Mouse (Mus musculus): Measurements from ENCODE around the gene Npas3.

The Npas3 gene

DNA sequence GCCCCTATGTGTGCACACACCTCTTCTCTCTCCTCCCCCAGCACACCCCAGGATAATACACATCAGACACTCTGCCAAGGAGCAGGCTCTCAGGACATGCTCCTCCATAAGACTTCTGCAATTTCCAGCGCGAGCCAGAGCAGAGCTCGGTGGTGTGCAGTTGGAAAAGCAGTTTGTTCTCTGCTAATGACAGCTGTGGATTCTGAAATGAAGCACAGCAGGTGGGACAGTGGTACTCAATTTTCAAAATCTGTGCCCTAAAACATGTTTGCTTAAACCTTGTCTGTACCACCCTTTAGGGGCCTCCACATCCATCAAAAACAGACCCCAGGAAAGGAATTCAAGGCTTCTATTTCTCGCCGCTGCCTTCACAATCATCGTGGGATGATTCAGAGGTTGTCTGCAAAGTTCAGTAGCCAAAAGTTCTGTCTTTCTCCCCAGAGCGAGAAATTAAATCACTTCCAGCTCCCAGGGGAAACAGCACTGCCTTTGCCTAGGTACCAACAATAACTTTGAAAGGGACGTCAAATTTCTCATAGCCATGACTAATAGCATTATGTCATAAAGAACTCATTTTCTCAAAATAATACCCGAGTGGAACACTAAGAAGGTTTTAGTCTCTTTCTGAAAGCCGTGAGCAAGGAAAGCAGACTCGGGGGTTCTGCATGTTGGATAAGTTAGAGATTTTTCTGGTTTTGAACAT lies 533.5 kb downstream of the Npas3 start:
- no peak for DNase-seq (ENCODE audit: extremely low spot score, low spot score)

DNA sequence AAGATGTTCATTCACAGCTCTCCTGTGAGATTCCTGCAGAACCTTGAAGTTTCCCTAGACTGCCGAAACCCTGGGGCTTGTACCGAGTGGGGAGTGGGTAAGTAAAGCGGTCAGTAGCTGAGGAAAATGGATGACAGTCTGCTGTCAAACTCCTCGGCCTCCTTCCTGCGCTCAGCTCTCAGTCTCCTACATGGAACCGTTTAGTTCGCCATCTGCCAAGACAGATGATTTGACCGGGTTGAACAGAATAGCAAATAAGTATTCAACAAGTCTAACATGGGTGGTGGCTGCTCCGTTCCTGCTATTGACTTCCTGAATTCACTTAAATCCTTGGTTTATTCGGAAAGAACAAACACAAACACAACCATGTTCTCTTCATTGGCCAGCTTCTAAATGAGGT lies 541.0 kb downstream of the Npas3 start:
- no peak for DNase-seq (ENCODE audit: extremely low spot score, low spot score)

DNA sequence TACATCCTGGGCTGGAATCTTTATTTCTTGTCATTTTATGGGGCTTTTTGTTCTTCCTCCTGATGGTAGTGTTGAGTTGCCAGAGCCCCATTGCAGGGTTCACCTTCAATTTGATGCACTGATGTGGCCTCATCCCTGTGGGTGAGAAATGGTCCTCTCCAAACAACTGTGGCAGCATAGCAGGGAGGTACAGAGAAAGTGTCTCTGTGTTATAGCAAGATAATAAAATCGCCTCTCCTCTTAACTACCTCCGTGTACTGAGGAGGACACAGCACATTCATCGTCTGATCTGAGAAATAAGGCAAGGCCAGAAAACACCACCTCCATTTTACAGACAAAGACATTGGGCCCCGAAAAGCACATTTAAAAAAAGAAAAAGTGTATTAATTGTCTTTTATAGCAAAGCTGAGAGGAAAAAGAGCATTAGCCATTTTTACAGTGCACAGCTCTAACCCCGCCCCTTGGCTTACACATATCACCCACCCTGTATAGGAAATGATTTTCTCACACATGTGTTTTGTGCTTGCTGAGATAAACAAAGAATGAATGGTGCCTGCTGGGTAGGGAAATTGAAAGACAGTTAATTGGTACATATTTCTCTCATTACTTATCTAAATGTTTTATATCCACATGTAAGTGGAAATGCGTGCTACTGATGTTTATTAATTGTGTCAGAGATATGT lies 546.4 kb downstream of the Npas3 start:
- DNase-seq (ENCODE audit: extremely low spot score, low spot score), result no peak

DNA sequence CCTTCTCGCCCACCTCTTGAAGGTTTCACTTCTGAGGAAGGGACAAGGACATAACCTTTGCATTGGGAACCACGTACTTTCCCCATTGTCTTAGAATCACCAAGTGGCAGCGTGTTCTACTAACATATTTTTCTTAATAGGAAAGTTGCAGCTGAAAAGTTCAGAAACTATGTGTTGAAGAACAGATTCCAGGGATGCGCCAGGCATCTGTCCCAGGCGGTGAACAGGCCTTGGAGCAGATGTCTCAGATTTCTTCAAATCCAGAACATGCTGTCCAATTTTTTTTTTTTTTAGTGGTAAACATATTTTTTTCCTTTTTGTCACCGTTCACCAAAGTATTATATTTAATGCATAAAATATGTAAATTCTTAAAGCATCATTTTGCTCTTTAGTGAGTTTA lies 553.4 kb downstream of the Npas3 start:
- DNase-seq (ENCODE audit: extremely low spot score, low spot score), result no peak

DNA sequence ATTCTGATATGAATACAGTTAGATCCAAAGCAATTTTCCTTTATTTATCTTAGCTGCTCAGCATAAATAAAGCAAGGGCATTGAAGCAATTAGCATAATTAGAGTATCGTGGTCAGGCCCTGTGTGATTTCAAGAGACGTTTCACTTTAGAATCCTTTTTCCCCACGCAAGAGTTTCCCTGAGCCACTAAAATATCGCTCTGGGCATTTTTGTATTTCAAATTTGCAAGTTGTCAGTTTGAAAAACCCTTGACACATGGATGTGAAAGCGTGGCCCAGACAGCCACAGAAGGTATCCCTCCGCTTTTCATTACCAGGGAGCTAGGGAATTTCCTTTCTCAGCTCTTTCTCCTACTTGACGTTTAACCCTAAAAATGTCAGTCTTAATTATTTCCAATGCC lies 553.9 kb downstream of the Npas3 start:
- DNase-seq (ENCODE audit: extremely low spot score, low spot score), result no peak

DNA sequence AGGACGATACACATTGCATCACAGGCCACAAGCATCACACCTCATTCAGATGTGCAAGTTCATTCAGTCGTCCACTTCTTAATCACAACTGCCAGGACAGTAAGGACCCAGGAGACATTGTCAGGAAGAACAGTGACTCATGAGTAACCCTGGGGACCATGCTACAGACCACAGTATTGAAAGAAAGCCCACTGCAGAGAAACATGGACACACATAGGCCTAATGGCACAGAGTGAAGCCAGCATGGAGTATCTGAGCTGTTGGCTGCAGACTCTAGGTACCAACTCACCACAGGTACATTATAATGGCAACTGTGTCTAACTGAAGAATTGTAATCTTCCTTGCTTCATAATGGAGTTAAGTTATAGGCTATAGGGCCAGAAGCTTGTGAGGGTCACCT lies 561.6 kb downstream of the Npas3 start:
- no peak for DNase-seq (ENCODE audit: extremely low spot score, low spot score)

DNA sequence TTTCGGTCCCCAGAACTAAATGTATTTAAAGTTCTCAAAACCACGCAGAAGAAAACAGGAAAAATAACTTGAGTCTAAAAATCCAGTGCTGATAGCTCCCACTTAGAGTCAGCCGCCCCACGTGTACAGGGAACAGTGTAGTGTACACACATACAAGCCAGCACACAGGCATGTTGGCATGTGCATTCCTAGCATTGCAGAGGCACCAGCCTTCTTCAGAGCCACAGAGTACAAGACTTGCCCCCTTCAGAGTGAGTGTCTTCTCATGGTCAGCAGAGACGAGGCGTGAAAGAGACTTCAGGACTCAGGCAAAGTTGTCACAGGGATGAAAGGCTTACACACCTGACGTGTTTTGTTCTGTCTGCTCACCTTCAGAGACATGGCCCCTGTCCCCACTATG lies 565.8 kb downstream of the Npas3 start:
- no peak for DNase-seq (ENCODE audit: extremely low spot score, low spot score)

DNA sequence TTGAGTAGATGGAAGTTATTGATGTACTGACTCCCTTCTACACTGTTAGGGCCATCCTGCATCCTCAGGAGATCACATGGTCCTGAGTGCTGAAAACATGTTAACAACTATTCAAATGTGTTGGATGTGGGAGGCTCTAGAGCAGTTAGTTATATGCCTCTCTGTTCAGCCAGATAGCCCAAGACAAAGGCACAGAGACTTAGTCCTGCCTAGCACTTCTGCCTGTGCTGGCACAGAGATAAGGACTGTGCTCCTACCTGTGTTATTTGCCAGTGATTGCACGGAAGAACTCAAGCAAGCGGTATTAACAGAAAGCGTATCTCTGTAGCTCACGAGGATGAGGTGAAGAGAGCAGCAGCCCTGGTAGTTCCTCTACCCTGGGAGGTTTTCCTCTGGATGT lies 571.5 kb downstream of the Npas3 start:
- DNase-seq (ENCODE audit: extremely low spot score, low spot score), result no peak

DNA sequence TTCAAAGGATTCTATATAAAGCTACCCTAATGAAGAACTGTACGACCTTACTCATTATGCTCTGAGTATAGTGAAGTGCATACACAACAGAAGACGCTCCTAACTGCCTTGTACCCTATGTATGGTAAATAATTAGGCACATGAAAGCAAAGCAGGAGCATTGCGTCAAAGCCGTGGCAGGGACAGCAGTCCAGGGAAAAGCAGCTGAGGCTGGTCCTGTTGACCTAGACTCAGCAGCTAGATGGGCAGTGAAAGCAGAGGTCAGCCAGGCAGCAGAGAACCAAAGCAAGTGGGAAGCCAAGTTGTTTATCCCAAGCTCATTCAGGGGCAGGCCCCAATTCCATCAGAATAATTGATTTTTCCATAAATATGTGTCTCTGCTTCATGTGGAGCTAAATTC lies 574.4 kb downstream of the Npas3 start:
- DNase-seq (ENCODE audit: extremely low spot score, low spot score), result no peak

DNA sequence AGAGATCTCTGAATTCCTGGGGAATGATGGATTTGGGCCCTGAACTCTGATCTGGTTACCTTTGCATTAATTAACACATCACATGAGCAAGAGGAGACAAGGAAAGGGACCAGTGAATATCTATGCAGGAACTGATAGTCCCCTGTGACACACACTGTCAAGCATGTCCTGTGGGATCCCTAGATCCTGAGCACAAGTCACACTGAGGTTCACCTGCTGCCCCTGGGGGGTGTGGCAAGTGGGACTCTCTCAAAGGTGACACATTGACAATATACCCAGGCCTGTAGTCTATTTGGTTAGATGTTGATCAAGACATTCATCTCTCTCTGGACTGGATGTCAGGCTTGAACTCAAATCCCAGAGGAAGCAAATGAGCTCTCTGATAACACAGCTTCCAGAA lies 576.8 kb downstream of the Npas3 start:
- DNase-seq (ENCODE audit: extremely low spot score, low spot score), result no peak

DNA sequence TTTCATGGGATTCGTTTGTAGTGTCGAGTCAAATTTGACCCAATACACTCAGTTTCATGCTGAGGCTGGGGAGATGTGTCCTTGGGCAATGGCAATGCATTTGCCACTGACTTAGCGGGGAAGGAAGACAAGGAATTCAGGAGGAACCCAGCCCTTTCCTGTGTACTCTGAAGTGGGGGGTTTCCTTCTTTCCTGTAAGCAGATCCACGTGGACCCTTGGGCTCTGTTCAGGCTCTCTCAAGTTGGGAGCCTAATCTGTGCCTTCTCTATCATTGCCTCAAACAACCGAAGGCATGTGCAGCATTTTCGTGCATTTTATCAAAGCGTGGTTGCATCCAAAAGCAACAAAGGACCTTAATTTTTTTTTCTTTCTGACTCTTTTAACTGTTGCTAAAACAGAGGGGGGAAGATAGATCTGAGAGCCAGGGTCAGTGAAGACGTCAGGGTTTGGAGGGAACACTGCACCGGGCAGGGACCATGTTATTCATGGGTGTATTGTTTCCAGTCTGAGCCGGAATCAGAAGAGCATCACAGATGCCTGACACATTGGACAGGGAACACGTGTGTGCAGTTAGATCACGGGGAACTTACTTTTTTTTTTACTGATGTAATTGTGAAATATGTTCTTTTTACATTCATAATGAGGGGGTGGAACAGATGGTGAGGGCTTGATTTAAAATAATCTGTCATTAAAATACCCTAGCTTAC lies 577.6 kb downstream of the Npas3 start:
- no peak for DNase-seq (ENCODE audit: extremely low spot score, low spot score)

DNA sequence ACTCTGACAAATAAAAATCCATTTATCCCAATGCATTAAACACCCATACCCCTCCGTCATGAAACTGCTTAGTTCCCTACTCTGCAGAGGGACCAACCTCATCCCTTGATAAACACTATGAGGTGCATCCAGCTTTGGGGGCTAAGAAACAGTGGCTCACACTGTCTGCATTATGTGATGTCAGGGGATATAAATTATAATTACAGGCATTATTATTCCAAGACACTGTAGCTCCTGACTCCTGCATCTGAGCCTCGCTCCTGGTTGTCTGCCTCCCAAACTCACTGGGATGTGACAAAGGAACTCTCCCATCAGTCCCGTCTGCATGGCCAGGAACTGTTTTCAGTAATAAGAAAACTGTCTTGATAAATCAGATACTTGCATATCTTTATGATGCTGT lies 578.3 kb downstream of the Npas3 start:
- DNase-seq (ENCODE audit: extremely low spot score, low spot score), result no peak

DNA sequence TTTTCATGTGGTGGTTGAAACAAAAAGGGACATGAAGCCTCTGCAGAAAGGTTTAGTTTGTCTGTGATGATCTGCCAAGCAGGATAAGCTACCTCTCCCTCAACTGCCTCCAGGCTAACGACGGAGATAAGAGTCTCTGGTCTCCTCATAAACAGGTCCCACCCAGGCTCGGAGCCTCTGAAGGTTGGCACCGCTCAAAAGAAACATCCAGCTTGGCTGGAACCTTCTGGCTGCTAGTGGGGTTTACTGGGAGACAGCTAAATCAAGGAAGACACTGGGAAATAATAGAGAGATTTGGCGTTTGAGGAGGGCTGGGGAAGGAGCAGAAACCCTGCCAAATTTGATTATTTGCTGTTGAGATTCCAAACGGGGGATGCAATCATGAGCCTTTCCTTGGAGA lies 584.1 kb downstream of the Npas3 start:
- no peak for DNase-seq (ENCODE audit: extremely low spot score, low spot score)

DNA sequence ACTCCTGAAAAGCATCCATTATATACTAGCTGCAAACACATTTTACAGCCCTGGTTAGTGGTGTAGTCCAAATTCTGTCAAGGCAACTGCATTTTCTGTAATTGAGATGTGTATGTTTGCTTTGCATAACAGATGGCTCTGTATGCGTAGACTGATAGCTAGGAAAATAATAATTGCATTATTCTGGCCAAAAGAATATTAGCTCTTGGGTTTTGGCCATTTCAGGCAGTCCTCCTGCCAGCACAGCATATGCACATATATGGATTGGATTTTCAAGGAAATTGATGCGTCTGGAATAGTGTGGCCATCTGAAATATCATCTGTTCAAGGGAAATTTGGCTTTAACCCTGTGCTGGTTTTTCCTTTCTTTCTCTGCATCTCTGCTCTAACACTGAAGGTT lies 584.9 kb downstream of the Npas3 start:
- no peak for DNase-seq (ENCODE audit: extremely low spot score, low spot score)

DNA sequence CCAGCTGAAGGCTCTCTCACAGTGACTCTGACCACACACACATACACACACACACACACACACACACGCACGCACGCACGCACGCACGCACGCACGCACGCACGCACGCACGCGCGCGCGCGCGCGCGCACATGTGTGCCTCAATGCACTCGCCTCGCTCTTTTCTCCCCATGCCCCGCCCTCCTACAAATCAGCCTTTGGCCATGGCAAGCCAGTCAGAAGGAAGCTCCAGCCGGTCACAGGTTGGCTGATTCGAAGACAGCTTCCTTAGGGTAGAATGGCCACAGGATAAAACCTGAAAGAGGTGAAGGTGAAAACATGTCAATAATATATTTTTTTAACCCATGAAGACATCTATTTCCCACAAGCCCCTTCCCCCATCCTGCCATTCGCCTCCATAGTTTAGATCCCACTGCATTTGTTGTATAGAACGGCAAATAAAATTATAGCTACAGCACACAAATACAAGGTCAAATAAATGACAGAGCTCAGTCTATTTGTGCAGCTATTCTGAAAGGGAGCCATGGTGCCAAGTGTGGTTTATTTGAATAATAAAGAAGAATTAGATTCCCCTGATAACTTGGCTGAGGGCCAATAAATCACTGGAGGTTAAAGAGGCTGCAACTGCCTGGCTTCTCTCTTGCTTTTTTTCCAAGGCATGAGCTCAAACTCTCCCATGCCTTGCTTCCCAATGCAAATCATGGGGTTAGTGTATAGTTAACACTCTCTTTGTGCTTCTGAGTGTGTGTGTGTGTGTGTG lies 587.7 kb downstream of the Npas3 start:
- no peak for DNase-seq (ENCODE audit: extremely low spot score, low spot score)

DNA sequence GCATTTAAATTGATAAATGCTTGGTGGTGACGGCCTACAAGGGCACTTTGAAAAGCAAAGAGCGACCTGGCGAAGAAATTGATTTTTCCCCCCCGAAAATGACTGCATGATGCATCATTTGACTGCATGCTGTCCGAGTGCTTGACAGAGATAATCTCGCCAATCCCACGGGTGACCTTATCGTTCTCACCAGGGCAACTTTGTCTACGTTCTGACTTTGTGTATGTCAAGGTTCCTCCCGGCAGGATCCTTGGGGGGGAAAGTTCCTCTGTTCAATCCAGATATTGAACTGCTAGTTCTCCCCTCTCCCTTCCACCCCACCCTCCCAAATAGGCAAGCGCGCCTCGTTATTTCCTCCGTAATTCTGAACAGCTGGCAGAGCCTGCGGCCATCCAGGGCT lies 588.9 kb downstream of the Npas3 start:
- no peak for DNase-seq (ENCODE audit: extremely low spot score, low spot score)

DNA sequence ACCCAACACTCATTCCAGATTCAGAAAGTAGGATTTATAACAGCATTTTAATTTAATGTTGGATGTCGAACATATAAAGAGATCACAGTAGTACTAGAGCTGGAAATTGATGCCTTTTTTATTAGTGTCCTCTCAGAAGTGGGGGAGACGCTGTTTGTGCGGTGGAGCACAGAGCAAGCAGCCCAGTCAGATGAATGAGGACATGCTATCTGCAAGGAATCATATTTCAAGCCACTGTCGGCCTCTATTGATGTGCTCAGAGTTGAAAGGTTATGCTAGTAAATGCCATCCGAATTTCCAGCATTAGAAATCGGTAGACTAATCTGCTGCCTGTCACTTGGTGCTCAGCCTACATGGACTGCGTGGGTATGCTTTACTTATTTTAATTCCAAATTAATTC lies 590.1 kb downstream of the Npas3 start:
- no peak for DNase-seq (ENCODE audit: extremely low spot score, low spot score)

DNA sequence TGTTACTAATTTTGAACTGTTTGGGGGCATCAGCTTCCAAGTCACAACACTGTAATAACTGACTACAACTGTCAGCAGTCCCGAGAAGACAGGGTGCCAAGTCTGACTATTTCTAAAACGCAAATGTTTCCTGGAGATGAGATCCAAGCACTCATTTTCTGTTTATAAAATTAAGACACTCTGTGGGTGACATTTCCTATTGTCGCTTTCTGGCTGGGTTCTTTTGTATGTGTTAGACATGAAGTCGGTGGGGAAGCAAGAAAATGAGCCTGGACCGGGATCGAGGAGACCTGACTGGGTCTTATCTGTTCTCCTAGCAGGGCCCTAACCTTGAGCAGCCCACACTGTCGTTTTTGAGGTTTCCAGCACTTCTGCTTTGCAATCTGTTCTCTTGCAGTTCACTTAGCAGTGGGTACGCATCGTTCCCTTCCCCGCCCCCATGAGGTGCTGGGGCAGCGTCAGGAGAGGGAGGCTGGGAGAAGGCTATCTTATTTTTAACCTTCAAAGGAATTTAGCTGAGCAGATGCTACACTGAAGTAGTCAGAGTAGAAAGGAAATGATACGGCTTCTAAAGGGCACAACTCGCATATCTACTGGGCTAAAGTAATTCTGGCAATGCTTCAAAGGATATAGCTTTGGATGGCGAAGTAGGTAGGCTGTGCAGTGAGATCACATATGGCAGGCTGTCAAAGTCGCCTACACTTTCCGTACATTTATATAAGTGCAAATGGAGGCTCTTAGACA lies 593.6 kb downstream of the Npas3 start:
- DNase-seq (ENCODE audit: extremely low spot score, low spot score), result no peak

DNA sequence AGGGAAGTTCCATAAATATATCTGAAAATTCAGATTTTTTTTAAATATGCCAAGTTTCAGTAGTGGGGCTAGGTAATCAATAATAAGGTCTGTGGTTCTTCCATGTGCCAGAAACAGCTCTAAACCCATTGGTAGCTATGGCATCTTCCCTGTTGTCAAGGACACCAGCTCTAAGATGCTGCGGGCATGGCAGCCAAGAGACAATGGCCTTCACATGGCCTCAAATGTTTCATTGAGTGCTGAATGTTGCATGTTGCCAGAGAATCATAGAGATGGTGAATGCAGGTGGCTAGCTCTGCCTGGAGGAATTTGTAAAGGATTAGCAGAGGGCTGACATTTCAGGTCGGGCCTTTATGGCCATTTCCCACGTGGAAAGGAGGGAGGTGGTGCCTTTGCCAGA lies 595.1 kb downstream of the Npas3 start:
- no peak for DNase-seq (ENCODE audit: extremely low spot score, low spot score)

DNA sequence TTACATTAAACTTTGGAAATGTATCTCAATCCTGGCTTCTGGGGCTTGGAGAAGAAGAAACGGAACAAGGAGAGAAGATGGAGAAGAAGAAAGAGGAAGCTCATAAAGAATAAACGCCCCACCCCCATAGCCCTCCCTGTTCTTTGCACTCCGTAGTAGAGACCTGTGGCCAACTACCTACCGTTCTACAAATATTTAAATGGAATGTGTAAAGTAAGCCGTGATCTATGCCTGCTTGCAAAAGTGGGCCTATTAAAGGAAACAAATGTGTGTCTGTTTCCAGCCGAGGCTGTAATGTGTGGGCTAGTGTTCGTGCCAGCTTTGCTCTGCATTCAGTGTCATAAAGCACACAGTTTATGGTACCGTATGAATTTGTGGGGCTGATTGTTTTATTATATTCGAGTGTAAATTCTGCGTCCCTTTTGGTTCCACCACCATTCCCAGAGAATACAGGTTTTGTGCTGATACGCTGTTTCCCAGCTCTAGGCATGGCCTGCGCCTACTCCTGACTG lies 597.7 kb downstream of the Npas3 start:
- DNase-seq (ENCODE audit: extremely low spot score, low spot score), result no peak

DNA sequence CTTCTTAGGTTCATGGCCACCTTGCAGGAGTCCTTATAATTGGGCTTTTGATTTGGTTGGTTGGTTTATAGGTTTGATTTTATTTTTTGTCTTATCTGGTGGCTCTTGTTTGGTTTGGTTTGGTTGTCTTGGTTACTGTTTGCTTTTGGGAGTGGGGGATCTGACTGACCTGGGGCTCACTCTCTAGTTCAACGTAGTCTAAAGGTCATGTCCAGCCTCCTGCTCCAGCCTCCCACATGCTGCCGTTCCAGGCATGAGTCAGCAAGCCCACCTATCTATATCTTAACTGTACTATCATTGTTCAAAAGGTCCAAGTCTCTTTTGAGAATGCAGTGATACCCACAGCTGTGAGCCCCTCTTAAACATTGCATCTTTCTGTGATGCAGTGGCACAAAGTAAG lies 600.8 kb downstream of the Npas3 start:
- DNase-seq (ENCODE audit: extremely low spot score, low spot score), result no peak
